Mouse (Mus musculus) layer of hippocampus, adult 8-10 months (tissue): ENCODE results near the gene Arhgap42. TPM values are rescaled to one million over a fixed set of nuclear protein-coding genes. Genes with fewer than 3 reads are reported as not detected.

ENCODE experiments used
- DNase-seq, 2 experiments: peaks; one replicate each; pipeline ENCODE4 v3.0.0; 2022; ENCODE audit warnings: low spot score in 2 of 2
- total RNA-seq, 4 experiments: library from RNA; stranded (reverse); gene quantifications; 2 replicates each; pipeline ENCODE4 v1.2.4; 2022

Arhgap42 gene
- total RNA-seq, 4 experiments from 2014 or later: 7.4 to 10.3 (median 8.2) TPM

GRCm38 (mm10) chr9:9210464-9210863 is 28.4 kb downstream of the Arhgap42 start:
- DNase-seq: no peak

- no peak for DNase-seq
Observed at GRCm38 (mm10) chr9:9208205-9208604, 30.7 kb downstream of the Arhgap42 start.

- no peak for DNase-seq
Observed at GRCm38 (mm10) chr9:9207251-9207650, 31.6 kb downstream of the Arhgap42 start.

GRCm38 (mm10) chr9:9200827-9201388 is 38.0 kb downstream of the Arhgap42 start:
- DNase-seq: no peak

GRCm38 (mm10) chr9:9199170-9199841 is 39.6 kb downstream of the Arhgap42 start:
- no peak for DNase-seq

GRCm38 (mm10) chr9:9198645-9199044 is 40.3 kb downstream of the Arhgap42 start:
- DNase-seq: no peak

GRCm38 (mm10) chr9:9196046-9196445 is 42.9 kb downstream of the Arhgap42 start:
- no peak for DNase-seq

GRCm38 (mm10) chr9:9194496-9194895 is 44.4 kb downstream of the Arhgap42 start:
- no peak for DNase-seq

- no peak for DNase-seq
Observed at GRCm38 (mm10) chr9:9192716-9193115, 46.2 kb downstream of the Arhgap42 start.

- no peak for DNase-seq
Observed at GRCm38 (mm10) chr9:9190835-9191234, 48.1 kb downstream of the Arhgap42 start.

- no peak for DNase-seq
Observed at GRCm38 (mm10) chr9:9188167-9188566, 50.7 kb downstream of the Arhgap42 start.

- no peak for DNase-seq
Observed at GRCm38 (mm10) chr9:9177745-9178144, 61.2 kb downstream of the Arhgap42 start.

- no peak for DNase-seq
Observed at GRCm38 (mm10) chr9:9174924-9175323, 64.0 kb downstream of the Arhgap42 start.

- no peak for DNase-seq
Observed at GRCm38 (mm10) chr9:9174206-9174605, 64.7 kb downstream of the Arhgap42 start.

- DNase-seq: no peak
Observed at GRCm38 (mm10) chr9:9173091-9173490, 65.8 kb downstream of the Arhgap42 start.

GRCm38 (mm10) chr9:9171146-9171816 is 67.6 kb downstream of the Arhgap42 start:
- no peak for DNase-seq

- DNase-seq: no peak
Observed at GRCm38 (mm10) chr9:9165641-9166063, 73.2 kb downstream of the Arhgap42 start.

GRCm38 (mm10) chr9:9160736-9161135 is 78.2 kb downstream of the Arhgap42 start:
- no peak for DNase-seq

GRCm38 (mm10) chr9:9158241-9158640 is 80.7 kb downstream of the Arhgap42 start:
- DNase-seq: no peak

- DNase-seq: no peak
Observed at GRCm38 (mm10) chr9:9157425-9157824, 81.5 kb downstream of the Arhgap42 start.

GRCm38 (mm10) chr9:9154636-9155035 is 84.3 kb downstream of the Arhgap42 start:
- no peak for DNase-seq

GRCm38 (mm10) chr9:9144301-9145121 is 94.4 kb downstream of the Arhgap42 start:
- no peak for DNase-seq
